Mouse (Mus musculus) thymus, postnatal 36 days (tissue): ENCODE results near the gene Cd79b.

Experiments used
- DNase-seq, 2 experiments: peaks; one replicate each; pipeline ENCODE4 v3.0.0; 2022; ENCODE audit warnings: mixed read lengths in 2 of 2

The Cd79b gene

GRCm38 (mm10) chr11:106271794-106272643 is 42.5 kb downstream of the Cd79b start:
- no peak for DNase-seq

- DNase-seq = no peak
Observed at GRCm38 (mm10) chr11:106271131-106271793, 43.3 kb downstream of the Cd79b start.

- DNase-seq = peak; percentile 67 to 86
Observed at GRCm38 (mm10) chr11:106269060-106269431, 45.5 kb downstream of the Cd79b start.

GRCm38 (mm10) chr11:106268326-106269059 is 46.1 kb downstream of the Cd79b start:
- DNase-seq = no peak

- no peak for DNase-seq
Observed at GRCm38 (mm10) chr11:106267871-106268270, 46.7 kb downstream of the Cd79b start.

GRCm38 (mm10) chr11:106267311-106267852 is 47.2 kb downstream of the Cd79b start:
- no peak for DNase-seq

GRCm38 (mm10) chr11:106266431-106266830 is 48.1 kb downstream of the Cd79b start:
- DNase-seq = no peak

- DNase-seq = no peak
Observed at GRCm38 (mm10) chr11:106265570-106265969, 49.0 kb downstream of the Cd79b start.

GRCm38 (mm10) chr11:106264988-106265387 is 49.6 kb downstream of the Cd79b start:
- DNase-seq = no peak

- DNase-seq = no peak
Observed at GRCm38 (mm10) chr11:106263963-106264362, 50.6 kb downstream of the Cd79b start.
